Mouse (Mus musculus) adrenal gland, adult (tissue): ENCODE data around the gene Marcksl1.
A peak's percentile ranks its signal among the peaks of the same experiment; 100 is the strongest.

Experiments used
- DNase-seq, 2 experiments: peaks; one replicate each; pipeline ENCODE4 v3.0.0; 2022 to 2023; ENCODE audit warnings: low spot score in 1 of 2; ENCODE audit not compliant: inconsistent age in 2 of 2

The Marcksl1 gene

DNA sequence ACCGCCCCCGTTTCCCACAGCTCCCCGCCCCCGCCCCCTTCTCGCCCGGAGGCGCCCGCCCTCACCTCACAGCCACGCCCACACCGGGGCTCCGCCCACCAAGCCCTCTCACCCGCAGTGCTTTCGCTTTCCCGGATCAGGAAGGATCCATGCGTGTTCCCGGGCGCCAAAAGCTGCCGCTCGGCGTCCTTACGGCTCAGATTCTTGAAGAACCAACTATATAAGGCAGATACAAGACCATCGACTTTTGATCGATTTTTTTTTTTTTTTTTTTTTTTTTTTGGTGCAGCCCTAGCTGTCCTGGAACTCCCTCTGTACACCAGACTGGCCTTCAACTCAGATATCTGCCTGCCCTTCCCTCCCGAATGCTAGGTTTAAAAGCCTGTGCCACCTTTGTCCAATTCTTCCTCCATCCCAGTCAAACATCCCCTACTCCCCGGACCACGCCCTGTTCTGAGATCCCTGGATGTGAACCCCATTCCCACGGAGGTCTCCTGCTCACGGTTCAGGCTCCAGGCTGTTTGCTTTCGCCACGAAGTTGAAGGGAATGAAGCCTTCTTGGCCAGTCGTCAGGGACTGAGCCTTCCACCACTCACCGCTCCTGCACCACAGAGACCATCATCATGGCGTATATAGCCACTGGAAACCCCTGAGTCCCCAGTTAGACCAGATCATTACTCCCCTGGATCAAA lies 43.3 kb downstream of the Marcksl1 start:
- DNase-seq = peak; percentile 92 to 96

DNA sequence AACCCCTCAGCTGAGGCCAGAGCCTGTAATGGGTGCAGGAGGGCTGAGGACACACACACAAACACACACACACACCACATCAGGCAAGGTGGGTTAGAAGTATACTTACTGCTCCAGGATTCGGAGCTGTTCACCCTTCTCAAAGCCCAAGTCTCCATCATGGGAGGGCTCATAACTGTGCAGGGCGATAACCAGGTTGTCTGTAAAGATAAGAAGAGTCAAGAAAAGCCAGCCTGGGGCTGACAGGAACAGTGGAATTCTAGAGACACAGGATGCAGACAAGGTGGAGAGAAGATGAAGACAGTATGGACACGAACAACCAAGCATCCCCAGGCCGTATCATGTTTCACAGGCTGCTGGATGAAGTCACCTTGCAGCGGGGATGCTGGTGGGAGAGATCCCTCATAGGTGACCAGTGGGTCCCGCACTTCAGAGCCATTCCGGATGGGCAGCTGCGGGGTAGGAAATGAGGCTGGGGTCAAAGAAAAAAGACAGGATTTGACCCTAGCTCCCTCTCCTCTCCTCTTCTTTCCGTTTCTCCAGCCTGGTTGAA lies 44.0 kb downstream of the Marcksl1 start:
- DNase-seq = no peak

DNA sequence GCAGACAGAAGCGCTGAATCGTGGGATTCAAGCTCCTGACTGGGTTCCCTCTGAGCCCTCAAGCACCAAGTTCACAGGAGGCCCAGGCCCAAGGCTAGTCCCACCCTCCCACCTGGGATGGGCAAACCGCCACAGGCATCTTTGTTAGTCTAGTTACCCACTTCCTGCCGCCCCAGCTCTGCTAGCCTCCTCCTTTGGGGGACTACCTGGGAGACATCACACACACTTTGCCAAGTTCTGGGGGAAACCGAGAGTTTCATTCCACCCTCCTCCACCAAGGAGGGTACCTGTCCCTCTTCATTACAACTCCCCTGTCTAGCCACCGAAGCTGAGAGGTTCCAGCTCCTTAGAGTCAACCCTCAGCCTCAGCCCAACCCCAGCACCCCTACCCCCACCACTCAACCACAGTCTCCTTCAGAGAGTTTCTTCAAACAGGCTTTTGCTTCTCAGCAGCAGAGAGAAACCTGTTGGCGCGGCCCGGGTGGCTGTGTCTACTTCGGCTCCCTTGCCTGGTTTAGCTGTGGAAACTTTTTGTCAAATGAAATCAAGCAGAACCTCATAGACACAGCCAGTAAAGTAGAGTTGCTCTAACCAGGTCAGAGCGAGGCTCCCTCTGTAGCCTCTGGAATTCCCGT lies 45.1 kb downstream of the Marcksl1 start:
- DNase-seq = peak in 1 of 2 experiments; percentile 41

DNA sequence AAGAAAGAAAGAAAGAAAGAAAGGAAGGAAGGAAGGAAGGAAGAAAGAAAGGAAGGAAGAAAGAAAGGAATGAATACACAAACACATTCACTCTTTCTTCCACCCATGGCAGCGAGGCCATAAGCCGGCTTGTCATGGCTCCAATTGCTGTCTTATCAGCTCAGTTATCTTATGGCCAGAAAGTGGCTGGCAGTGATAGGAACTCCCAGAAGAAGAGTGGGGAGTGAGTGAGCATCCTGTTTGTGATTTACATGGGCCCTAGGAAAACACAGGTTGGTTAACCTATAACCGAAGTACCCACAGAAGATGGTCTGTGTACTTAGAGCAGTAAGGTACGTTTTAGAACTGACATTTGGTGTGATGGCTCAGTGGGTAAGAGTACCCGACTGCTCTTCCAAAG lies 47.8 kb downstream of the Marcksl1 start:
- DNase-seq = no peak

DNA sequence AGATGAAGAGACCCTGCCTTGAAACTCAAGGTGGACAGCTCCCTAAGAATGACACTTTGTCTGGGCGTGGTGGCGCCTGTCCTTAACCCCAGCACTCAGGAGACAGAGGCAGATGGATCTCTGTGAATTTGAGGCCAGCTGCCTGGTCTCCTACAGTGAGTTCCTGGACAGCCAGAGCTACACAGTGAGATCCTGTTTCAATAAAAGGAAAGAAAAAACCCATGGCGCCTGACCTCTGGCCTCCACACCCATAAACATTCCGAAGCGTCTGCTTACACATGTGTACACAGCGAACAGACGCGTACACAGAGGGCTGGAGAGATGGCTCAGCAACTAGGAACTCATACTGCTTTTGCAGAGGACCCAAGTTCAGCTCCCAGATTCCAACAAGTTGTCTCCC lies 50.3 kb downstream of the Marcksl1 start:
- no peak for DNase-seq

DNA sequence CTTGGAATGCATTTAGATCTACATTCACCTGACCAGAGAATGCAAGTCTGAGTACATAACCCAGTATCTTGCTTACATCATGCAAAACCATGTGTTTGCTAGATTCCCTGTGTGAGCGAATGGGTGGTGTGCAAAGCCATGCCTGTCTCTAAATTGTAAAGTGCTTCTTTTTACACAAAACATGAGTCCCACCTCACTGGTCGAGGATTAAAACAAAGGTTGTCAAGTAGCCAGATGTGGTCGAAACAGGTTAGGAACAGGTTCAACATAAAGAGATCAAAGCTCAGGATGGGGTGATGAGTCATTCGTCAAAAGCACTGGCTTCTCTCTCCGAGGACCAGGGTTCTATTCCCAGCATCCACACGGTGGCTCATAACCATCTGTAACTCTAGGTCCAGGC lies 51.8 kb downstream of the Marcksl1 start:
- DNase-seq = no peak
